Mouse (Mus musculus) heart, embryonic 11.5 days (tissue): ENCODE results near the gene Srl. TPM values are rescaled to one million over a fixed set of nuclear protein-coding genes. Genes with fewer than 3 reads are reported as not detected.

Experiments
- ATAC-seq: fragments of 200-750 bp; cut with Nextera tagmentation; replicated peaks from 2 replicates; pipeline ENCODE4 v1.8.0; 2017; ENCODE audit warnings: moderate library complexity; ENCODE audit not compliant: insufficient number of reproducible peaks, low FRiP score, low TSS enrichment
- H3K27ac ChIP-seq: fragments of 300-500 bp; sonication (generic); 2 replicates; pipeline ENCODE4 v1.5.1; 2014; ENCODE audit warnings: mild to moderate bottlenecking, low read depth, low read length
- H3K27me3 ChIP-seq: fragments of 300-500 bp; sonication (generic); 2 replicates; pipeline ENCODE4 v1.6.1; 2014; ENCODE audit warnings: mild to moderate bottlenecking, low read length, mixed read lengths; ENCODE audit not compliant: control insufficient read depth, insufficient read depth
- H3K36me3 ChIP-seq: fragments of 300-500 bp; sonication (generic); 2 replicates; pipeline ENCODE4 v1.6.1; 2014; ENCODE audit warnings: mild to moderate bottlenecking, low read length, moderate library complexity, mixed read lengths; ENCODE audit not compliant: control insufficient read depth, insufficient read depth
- H3K4me1 ChIP-seq: fragments of 300-500 bp; sonication (generic); 2 replicates; pipeline ENCODE4 v1.6.1; 2014; ENCODE audit warnings: low read length; ENCODE audit not compliant: control insufficient read depth, insufficient read depth
- H3K4me2 ChIP-seq: fragments of 300-500 bp; sonication (generic); 2 replicates; pipeline ENCODE4 v1.6.1; 2014; ENCODE audit warnings: mild to moderate bottlenecking, moderate library complexity
- H3K4me3 ChIP-seq: fragments of 300-500 bp; sonication (generic); 2 replicates; pipeline ENCODE4 v1.5.1; 2014; ENCODE audit warnings: low read depth, low read length
- H3K9ac ChIP-seq: fragments of 300-500 bp; sonication (generic); 2 replicates; pipeline ENCODE4 v1.6.1; 2014; ENCODE audit warnings: mild to moderate bottlenecking, low read depth, low read length, moderate library complexity
- H3K9me3 ChIP-seq: fragments of 300-500 bp; sonication (generic); replicated peaks from 2 replicates; pipeline ENCODE4 v1.6.1; 2016; ENCODE audit warnings: low read length; ENCODE audit not compliant: control insufficient read depth
- WGBS: fragments of 180-500 bp; shearing (Covaris S2); extraction: QIAGEN DNeasy Blood & Tissue Kit; methylation state at CpG from one replicate; pipeline ENCODE4 v1.1.7; 2014; ENCODE audit not compliant: insufficient replicate concordance; 5-methylcytosine and 5-hydroxymethylcytosine counted together
- polyA plus RNA-seq: library from polyadenylated mRNA; unstranded; fragments of >200 nt; fragmentation: Nextera tagmentation; extraction: Ambion mirVana; gene quantifications from 2 replicates; pipeline ENCODE4 v1.2.1, GENCODE M21; 2014

Gene Srl
- polyA plus RNA-seq, 1 experiment from 2014 or later = 147 TPM

GRCm38 (mm10) chr16:4578630-4579029, 37.0 kb upstream of the Srl start:
- 57% methylated on average over 7 of the region's 7 CpGs for WGBS
- Histone ChIP-seq H3K27ac (no peak overlapping the region), H3K4me2 (no peak overlapping the region), H3K27me3 (no peaks in the 10 kb centered on the region), H3K4me1 (peaks cover 5% of the 10 kb centered on the region; the same call in 1 of the 2 replicates), H3K9me3 (no peaks in the 10 kb centered on the region), H3K9ac (no peak overlapping the region), H3K36me3 (no peaks in the 10 kb centered on the region), H3K4me3 (no peak overlapping the region)
- ATAC-seq = no peak

- no peaks in the 10 kb centered on the region for H3K36me3 ChIP-seq
- peaks cover 5% of the 10 kb centered on the region; the same call in 1 of the 2 replicates for H3K4me1 ChIP-seq
- 35% methylated on average over 2 of the region's 2 CpGs for whole genome bisulfite sequencing
- no peak overlapping the region for H3K4me2 ChIP-seq
- H3K4me3 ChIP-seq = no peak overlapping the region
- no peak for ATAC-seq
- no peaks in the 10 kb centered on the region for H3K27me3 ChIP-seq
- H3K27ac ChIP-seq = no peak overlapping the region
- H3K9me3 ChIP-seq = no peaks in the 10 kb centered on the region
- H3K9ac ChIP-seq = no peak overlapping the region
Observed at GRCm38 (mm10) chr16:4576873-4577272, 35.3 kb upstream of the Srl start.

GRCm38 (mm10) chr16:4576038-4576437, 34.4 kb upstream of the Srl start:
- no peaks in the 10 kb centered on the region for H3K27me3 ChIP-seq
- no peak overlapping the region for H3K4me3 ChIP-seq
- peaks cover 7% of the 10 kb centered on the region for H3K4me1 ChIP-seq
- WGBS = 52% methylated on average over 2 of the region's 2 CpGs
- H3K4me2 ChIP-seq = no peak overlapping the region
- ATAC-seq = no peak
- no peak overlapping the region for H3K27ac ChIP-seq
- H3K9ac ChIP-seq = no peak overlapping the region
- H3K36me3 ChIP-seq = no peaks in the 10 kb centered on the region
- no peaks in the 10 kb centered on the region for H3K9me3 ChIP-seq

- Histone ChIP-seq H3K36me3 (no peaks in the 10 kb centered on the region), H3K4me2 (no peak overlapping the region), H3K9ac (no peak overlapping the region), H3K4me1 (peaks cover 9% of the 10 kb centered on the region), H3K9me3 (no peaks in the 10 kb centered on the region), H3K27me3 (no peaks in the 10 kb centered on the region), H3K27ac (0 out of 2 replicates have a peak overlapping the region, but pooled peaks have one; percentile 8), H3K4me3 (no peak overlapping the region)
- WGBS = 45% methylated on average over 4 of the region's 4 CpGs
- no peak for ATAC-seq
Observed at GRCm38 (mm10) chr16:4570737-4571136, 29.1 kb upstream of the Srl start.

GRCm38 (mm10) chr16:4567912-4568311, 26.3 kb upstream of the Srl start:
- no peaks in the 10 kb centered on the region for H3K36me3 ChIP-seq
- H3K9me3 ChIP-seq = no peaks in the 10 kb centered on the region
- no peaks in the 10 kb centered on the region for H3K27me3 ChIP-seq
- H3K27ac ChIP-seq = no peak overlapping the region
- no peak overlapping the region for H3K9ac ChIP-seq
- 18% methylated on average over 4 of the region's 4 CpGs for WGBS
- no peak for ATAC-seq
- H3K4me2 ChIP-seq = no peak overlapping the region
- peaks cover 9% of the 10 kb centered on the region for H3K4me1 ChIP-seq
- no peak overlapping the region for H3K4me3 ChIP-seq

GRCm38 (mm10) chr16:4560145-4560952, 18.7 kb upstream of the Srl start:
- Histone ChIP-seq H3K4me1 (peaks cover 13% of the 10 kb centered on the region), H3K9ac (peak overlapping the region; percentile 90), H3K4me2 (peak overlapping the region; percentile 96), H3K9me3 (no peaks in the 10 kb centered on the region), H3K4me3 (peak overlapping the region; percentile 65), H3K27ac (peak overlapping the region; percentile 91), H3K27me3 (no peaks in the 10 kb centered on the region), H3K36me3 (no peaks in the 10 kb centered on the region)
- WGBS = under 1% methylated on average over 43 of the region's 43 CpGs
- ATAC-seq = peak; percentile 41

GRCm38 (mm10) chr16:4559715-4560144, 18.1 kb upstream of the Srl start, which contains the start of gene Tfap4:
Gene Tfap4, minus strand, starts transcription at chr16:4559854.
- 0% methylated on average over 17 of the region's 17 CpGs for WGBS
- Histone ChIP-seq H3K9ac (peak within 1 kb of the TSS; percentile 90), H3K9me3 (no peaks in the 10 kb centered on the region), H3K4me2 (peak within 1 kb of the TSS; percentile 96), H3K4me1 (peaks cover 13% of the 10 kb centered on the region), H3K4me3 (peak within 1 kb of the TSS; percentile 65), H3K27ac (peak within 1 kb of the TSS; percentile 91), H3K36me3 (no peaks in the 10 kb centered on the region), H3K27me3 (no peaks in the 10 kb centered on the region)
- ATAC-seq = peak; percentile 20; the same call in 1 of the 2 replicates

- ATAC-seq = peak; percentile 24; the same call in 1 of the 2 replicates
- WGBS = 0% methylated on average over 43 of the region's 43 CpGs
Observed at GRCm38 (mm10) chr16:4558980-4559631, 17.5 kb upstream of the Srl start.

More at GRCm38 (mm10) chr16:4558980-4559631, 17.5 kb upstream of the Srl start:
- H3K27me3 ChIP-seq = no peaks in the 10 kb centered on the region
- H3K9me3 ChIP-seq = no peaks in the 10 kb centered on the region
- H3K4me3 ChIP-seq = peak overlapping the region; percentile 65
- H3K9ac ChIP-seq = peak overlapping the region; percentile 90
- H3K4me2 ChIP-seq = peak overlapping the region; percentile 96
- peaks cover 13% of the 10 kb centered on the region for H3K4me1 ChIP-seq
- H3K27ac ChIP-seq = peak overlapping the region; percentile 91
- H3K36me3 ChIP-seq = no peaks in the 10 kb centered on the region
